Mouse (Mus musculus): ENCODE data around the gene Npas2.

- TF ChIP-seq CTCF (IDR thresholded peaks at IDR 0.05; ENCODE audit: insufficient read depth, low read length) (no peak), POLR2A (IDR thresholded peaks at IDR 0.05; ENCODE audit: borderline replicate concordance, extremely low read depth, low read depth, low read length) (no peak)
Measured at GRCm38 (mm10) chr1:39228401-39228800, 34.9 kb downstream of the Npas2 start.

Measured in lung, adult 2 months (tissue).